Comparison of ENCODE assay signal across 14 mouse cellular contexts in genomic region chr2:34843211-34843939, GRCm38 (mm10). TPM values are rescaled to one million over a fixed set of nuclear protein-coding genes. Genes with fewer than 3 reads are reported as not detected.
DNase-seq lines count a peak whose midpoint lies in the region; ATAC-seq and TF ChIP-seq lines count a peak whose summit lies in the region.
"Had no signal": no experiment of that assay in that cellular context is flagged by ENCODE, and none has a peak within 500 bp of the region (broad histone marks: within the 10 kb centered on the region; RNA-seq: fewer than 3 reads in every experiment).

No protein-coding gene starts in this region.

- H3K9me3 ChIP-seq in stomach, postnatal 0 days (ENCODE audit: control insufficient read depth, low read length): no peaks in the 10 kb centered on the region
- H3K9me3 ChIP-seq: hindbrain, embryonic 15.5 days; limb, embryonic 13.5 days; midbrain, embryonic 15.5 days had no signal

- H3K9ac ChIP-seq in stomach, postnatal 0 days (ENCODE audit: low read length): no peak overlapping the region
- H3K9ac ChIP-seq: hindbrain, embryonic 15.5 days; limb, embryonic 13.5 days; midbrain, embryonic 15.5 days had no signal

- TF ChIP-seq EP300 in stomach, postnatal 0 days (optimal IDR thresholded peaks at IDR 0.05): no peak

- no peaks in the 10 kb centered on the region for H3K27me3 ChIP-seq in stomach, postnatal 0 days (ENCODE audit: control insufficient read depth, insufficient read depth, low read length)
- H3K27me3 ChIP-seq: hindbrain, embryonic 15.5 days; limb, embryonic 13.5 days; midbrain, embryonic 15.5 days had no signal

- no peaks in the 10 kb centered on the region for H3K4me1 ChIP-seq in stomach, postnatal 0 days (replicated peaks; ENCODE audit: control insufficient read depth, insufficient read depth)
- H3K4me1 ChIP-seq: hindbrain, embryonic 15.5 days; limb, embryonic 13.5 days; midbrain, embryonic 15.5 days had no signal

- no peak overlapping the region for H3K4me3 ChIP-seq in stomach, postnatal 0 days (ENCODE audit: low read depth, low read length)
- H3K4me3 ChIP-seq: hindbrain, embryonic 15.5 days; limb, embryonic 13.5 days; midbrain, embryonic 15.5 days had no signal

- no peak for ATAC-seq in stomach, postnatal 0 days (ENCODE audit: low FRiP score, low TSS enrichment)
- ATAC-seq: midbrain, embryonic 15.5 days; Patski had no signal

- TF ChIP-seq CTCF in stomach, postnatal 0 days (IDR thresholded peaks at IDR 0.05; ENCODE audit: low read depth): no peak

- no peak overlapping the region for H3K27ac ChIP-seq in stomach, postnatal 0 days (replicated peaks)
- H3K27ac ChIP-seq: hindbrain, embryonic 15.5 days; limb, embryonic 13.5 days; midbrain, embryonic 15.5 days had no signal

- DNase-seq in ovary, adult 18-20 months (ENCODE audit: low spot score): peak; percentile 33
- DNase-seq in ovary, postnatal 10 days (ENCODE audit: low spot score): no peak
- DNase-seq in gastrocnemius, postnatal 10 days: peak; percentile 22
- DNase-seq in kidney, postnatal 4 days: peak; percentile 30 to 47
- no peak for DNase-seq in T-cell, adult 2 months (ENCODE audit: low spot score)
- no peak for DNase-seq in stomach, postnatal 0 days (ENCODE audit: low spot score)
- DNase-seq in retina, embryonic 14.5 days (ENCODE audit: low spot score): no peak
- DNase-seq: cerebellum, postnatal 25 days; thymus, adult 18-20 months had no signal

- WGBS in stomach, postnatal 0 days: 75% methylated on average over 11 of the region's 11 CpGs

- H3K36me3 ChIP-seq in stomach, postnatal 0 days (ENCODE audit: control insufficient read depth, insufficient read depth, low read length): no peaks in the 10 kb centered on the region
- H3K36me3 ChIP-seq: limb, embryonic 13.5 days; midbrain, embryonic 15.5 days had no signal

- no peak overlapping the region for H3K4me2 ChIP-seq in stomach, postnatal 0 days (replicated peaks; ENCODE audit: low read depth)
- H3K4me2 ChIP-seq: hindbrain, embryonic 15.5 days; limb, embryonic 13.5 days; midbrain, embryonic 15.5 days had no signal

RNA-seq across cellular contexts. Expression of gene Gm34653, which starts 10.6 kb away (rescaled TPM):
- total RNA-seq in gastrocnemius, postnatal 10 days (2021): not detected
- polyA plus RNA-seq in stomach, postnatal 0 days (2015; fragmentation: Nextera tagmentation; extraction: Ambion mirVana): not detected in 2 replicates
- polyA plus RNA-seq: forebrain, embryonic 11.5 days; hindbrain, embryonic 15.5 days; midbrain, embryonic 15.5 days had no signal

RNA-seq across cellular contexts. Expression of gene Fbxw2, which starts 17.3 kb away (rescaled TPM):
- total RNA-seq in gastrocnemius, postnatal 10 days (2021): 10 to 100 TPM; 46.6 to 48.1 TPM
- 54.2 and 56.3 TPM in 2 replicates for polyA plus RNA-seq in stomach, postnatal 0 days (2015; fragmentation: Nextera tagmentation; extraction: Ambion mirVana)

RNA-seq across cellular contexts. Expression of gene Cutal, which starts 30.8 kb away (rescaled TPM):
- under 1 TPM in 1 of 2 experiments, not detected in 1; 0.45 TPM for total RNA-seq in gastrocnemius, postnatal 10 days (2021)
- polyA plus RNA-seq in stomach, postnatal 0 days (2015; fragmentation: Nextera tagmentation; extraction: Ambion mirVana): 0.55 and 0.81 TPM in 2 replicates
- polyA plus RNA-seq: forebrain, embryonic 11.5 days had no signal

RNA-seq across cellular contexts. Expression of gene Psmd5, which starts 31.4 kb away (rescaled TPM):
- 10 to 100 TPM; 15.4 to 22.4 TPM for total RNA-seq in gastrocnemius, postnatal 10 days (2021)
- polyA plus RNA-seq in stomach, postnatal 0 days (2015; fragmentation: Nextera tagmentation; extraction: Ambion mirVana): 55.5 and 55.9 TPM in 2 replicates

RNA-seq across cellular contexts. Expression of gene Rabepk, which starts 43.7 kb away (rescaled TPM):
- 1 to 10 TPM; 8.8 to 10.0 TPM for total RNA-seq in gastrocnemius, postnatal 10 days (2021)
- 23.5 and 24.6 TPM in 2 replicates for polyA plus RNA-seq in stomach, postnatal 0 days (2015; fragmentation: Nextera tagmentation; extraction: Ambion mirVana)

Comparison
In these comparisons a context has a peak if more than half of its experiments do, and no peak if none do; other contexts are left out.
1. DNase-seq: peak in ovary, adult 18-20 months (single experiment), gastrocnemius, postnatal 10 days (single experiment) and kidney, postnatal 4 days (2 of 2); none in ovary, postnatal 10 days (single experiment), T-cell, adult 2 months (single experiment), stomach, postnatal 0 days (single experiment) and retina, embryonic 14.5 days (single experiment).